Mouse (Mus musculus) urinary bladder, adult 2 months (tissue): Measurements from ENCODE around the gene Lrp1. TPM values are rescaled to one million over a fixed set of nuclear protein-coding genes. Genes with fewer than 3 reads are reported as not detected.
"Not testable (repeated sequence)": the region's sequence is repeated elsewhere in the genome, so short reads cannot be mapped to it uniquely, and the experiment has no call there.

Experiments
- DNase-seq: peaks from one replicate; pipeline ENCODE4 v3.0.0; 2022; ENCODE audit warnings: low spot score
- polyA plus RNA-seq: library from polyadenylated mRNA; depleted of rRNA; stranded (reverse); fragments of >200 nt; gene quantifications from 2 replicates; pipeline ENCODE4 v1.2.3, GENCODE M21; 2012; rRNA removed

Gene Lrp1
- 242 and 366 TPM in 2 replicates for polyA plus RNA-seq

- no peak for DNase-seq
Observed at GRCm38 (mm10) chr10:127620406-127621190, at the start of gene Lrp1. Gene Lrp1, minus strand, starts transcription at chr10:127621148.

DNA sequence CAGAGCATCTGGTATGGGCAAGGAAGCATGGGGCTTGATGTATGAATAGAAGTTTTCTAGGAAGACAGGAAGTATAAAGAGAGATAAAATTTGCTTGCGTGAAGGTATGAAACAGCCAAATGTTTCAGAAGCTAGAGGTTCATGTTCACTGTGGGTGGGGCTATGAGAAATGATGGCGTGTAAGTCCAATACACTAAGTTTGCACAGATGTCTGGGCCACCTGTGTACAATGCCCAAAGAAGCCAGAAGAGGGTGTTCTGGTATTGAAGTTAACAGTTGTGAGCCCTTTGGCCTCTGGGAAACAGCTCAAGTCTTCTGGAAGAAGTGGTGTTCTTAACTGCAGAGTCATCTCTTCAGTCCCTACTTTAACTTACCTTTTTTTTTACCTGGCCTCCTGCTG lies 49.2 kb upstream of the Lrp1 start:
- DNase-seq: no peak

DNA sequence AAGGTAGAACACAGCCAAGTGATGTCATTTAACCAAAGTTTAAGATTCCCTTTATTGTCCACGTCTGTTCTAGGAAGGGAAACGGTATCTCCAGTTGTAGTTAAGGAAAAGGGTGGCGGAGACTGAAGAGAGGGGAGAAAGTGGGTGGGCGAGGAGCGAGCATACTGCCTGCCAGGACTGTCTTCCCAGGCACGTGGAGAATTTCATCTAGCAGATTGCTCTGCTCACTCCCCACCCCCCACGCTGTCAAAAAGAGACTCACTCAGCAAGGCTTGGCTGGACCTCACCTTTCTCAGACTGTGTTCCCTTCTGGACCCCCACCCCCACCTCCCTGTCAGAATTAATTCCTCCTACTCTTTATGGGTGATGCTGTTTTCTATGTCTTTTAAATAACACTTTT lies 48.2 kb upstream of the Lrp1 start:
- no peak for DNase-seq

DNA sequence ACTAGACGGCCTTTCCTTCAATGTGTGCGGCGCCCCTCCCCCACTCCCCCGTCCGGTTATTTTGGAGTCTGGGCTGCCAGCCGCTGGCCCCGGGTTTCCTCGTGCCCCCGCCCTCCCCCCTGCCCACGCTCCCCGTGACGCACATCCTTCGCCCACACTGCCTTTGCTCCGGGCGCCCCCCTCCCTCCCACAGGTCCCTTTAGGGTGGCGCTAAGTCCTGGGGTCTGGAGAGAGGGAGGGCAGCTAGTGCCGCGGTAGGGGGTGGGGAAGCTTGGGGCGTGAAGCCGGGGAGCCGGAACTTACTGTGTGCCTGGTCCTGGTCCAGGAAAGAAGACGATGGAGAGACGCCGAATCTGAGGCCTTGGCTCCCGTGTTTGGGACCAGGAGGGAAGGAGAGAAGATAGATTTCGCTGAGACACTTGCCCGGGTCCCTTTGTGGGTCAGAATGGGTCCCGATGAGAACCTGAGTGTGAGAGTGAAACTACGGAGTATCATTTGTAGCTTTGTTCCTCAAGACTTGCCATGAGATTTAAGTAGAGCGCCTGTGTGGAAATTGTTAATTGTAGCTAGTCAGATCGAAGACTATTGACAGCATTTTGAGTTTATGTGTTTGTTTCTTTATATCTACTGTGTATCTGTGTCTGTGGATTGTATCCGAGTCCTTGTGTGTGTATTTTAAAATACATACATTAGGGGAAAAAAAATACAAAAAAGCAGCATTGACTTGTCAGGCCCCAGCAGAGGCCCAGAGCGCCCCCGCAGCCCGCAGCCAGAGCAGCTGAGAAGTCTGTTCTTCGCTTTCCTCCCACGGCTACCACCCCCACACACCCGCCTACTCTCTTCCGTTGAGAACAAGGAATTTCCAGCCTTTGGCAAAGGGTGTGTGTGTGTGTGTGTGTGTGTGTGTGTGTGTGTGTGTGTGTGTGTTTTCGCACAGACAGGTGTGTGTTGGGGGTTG lies 47.4 kb upstream of the Lrp1 start, which contains the start of gene Nab2:
Gene Nab2 (minus strand): TSS at position 476 of the 958 bp plus-strand sequence.
- DNase-seq: peak; percentile 65

DNA sequence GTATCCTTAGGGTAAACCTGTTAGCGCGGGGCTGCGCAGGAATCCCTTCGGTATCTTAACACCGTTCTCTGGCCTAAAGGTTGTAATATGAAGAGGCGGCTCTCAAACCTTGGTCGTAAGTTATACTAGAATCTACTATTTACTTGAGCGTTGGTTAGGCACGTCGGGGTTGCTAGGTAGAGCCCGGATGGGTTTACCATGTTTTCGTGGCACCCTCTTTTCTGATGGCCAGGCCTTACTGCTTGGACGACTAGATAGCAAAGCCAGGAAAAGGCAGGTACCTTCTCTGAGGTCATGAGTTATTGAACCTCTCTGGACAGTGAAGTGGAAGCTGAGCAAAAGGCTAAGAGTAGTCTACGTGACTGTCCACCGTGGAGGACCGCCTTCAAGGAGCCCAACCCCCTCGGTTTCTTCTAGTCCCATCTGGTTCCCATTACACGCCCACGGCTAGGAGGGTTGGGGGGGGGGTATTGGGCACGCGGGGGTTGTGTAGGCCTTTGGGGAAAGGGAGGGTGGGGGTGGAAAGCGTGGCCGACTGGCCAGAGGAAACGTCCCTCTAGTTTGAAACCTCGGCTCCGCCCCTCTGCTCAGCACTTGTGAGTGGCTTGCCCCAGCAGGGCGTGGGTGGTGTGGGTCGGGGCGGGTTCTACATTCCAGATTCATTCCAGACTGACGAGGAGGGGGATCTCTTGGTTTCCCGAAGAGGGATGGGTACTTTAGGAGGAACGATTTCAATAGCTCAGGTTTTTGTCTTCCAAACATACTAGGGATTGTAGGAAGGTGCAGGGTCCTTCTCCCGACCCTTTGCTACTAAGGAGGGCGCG lies 46.5 kb upstream of the Lrp1 start:
- peak; percentile 64 for DNase-seq

- peak; percentile 87 for DNase-seq
Observed at GRCm38 (mm10) chr10:127666501-127667268, 45.7 kb upstream of the Lrp1 start, which contains the start of gene Nemp1. Gene Nemp1, plus strand, starts transcription at chr10:127666901.

DNA sequence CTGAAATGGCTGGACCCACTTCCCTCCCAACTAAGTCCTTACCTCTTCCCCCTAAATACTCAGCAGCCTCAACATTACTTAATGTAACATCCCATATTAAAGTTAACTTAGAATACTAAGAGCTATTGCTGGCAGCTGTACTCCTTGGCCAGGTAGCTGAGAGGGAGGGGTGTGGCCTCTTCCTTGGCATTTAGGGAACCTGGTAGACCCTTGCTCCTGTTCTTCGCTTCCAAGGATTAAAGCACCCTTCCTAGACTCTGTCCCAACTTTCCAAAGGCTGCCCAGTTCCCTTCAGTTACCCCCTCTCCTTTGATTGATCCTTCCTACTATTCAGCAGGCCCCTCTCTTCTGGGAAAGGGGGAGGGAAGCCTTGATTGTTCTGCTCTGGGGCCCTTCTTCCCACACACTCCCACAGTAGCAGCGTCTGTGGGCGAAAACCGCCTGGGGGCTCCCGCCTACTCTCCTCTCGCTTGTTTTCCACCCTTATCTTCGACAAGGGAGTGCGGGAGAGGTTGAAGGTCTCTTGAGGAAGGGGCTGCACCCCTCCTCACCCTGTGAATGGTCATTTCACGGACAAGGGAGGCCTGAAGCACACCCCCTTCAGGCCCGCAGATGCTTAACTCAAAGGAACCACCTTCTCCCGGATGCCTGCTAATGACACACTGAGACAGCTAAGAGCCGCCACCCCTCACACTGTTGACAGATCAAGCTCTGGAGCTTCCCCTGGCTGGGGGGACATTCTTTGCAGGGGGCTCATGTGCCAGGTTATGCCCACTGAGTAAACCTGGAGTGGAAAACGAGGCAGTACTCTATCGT lies 44.6 kb upstream of the Lrp1 start:
- DNase-seq: no peak

GRCm38 (mm10) chr10:127664891-127665290 lies 43.9 kb upstream of the Lrp1 start:
- DNase-seq: no peak

DNA sequence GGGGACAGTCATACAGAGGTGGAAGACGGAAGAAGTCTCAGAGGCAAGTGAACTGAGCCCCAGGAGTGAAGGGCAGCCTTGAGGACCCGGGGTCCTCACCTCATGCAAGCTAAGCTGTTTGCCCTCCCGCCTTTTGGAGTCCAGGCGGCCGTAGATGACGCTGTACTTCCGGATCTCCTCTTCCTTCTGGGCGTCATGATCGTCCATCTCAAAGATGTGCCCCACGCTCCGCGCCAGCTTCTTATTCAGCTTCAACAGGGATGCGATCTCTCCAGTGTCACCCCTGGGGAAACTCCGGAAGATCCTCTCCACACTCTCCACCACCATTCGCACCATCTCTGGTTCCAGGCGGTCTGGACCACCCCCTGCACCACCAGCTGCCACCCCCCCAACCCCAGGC lies 43.2 kb upstream of the Lrp1 start:
- DNase-seq: no peak

DNA sequence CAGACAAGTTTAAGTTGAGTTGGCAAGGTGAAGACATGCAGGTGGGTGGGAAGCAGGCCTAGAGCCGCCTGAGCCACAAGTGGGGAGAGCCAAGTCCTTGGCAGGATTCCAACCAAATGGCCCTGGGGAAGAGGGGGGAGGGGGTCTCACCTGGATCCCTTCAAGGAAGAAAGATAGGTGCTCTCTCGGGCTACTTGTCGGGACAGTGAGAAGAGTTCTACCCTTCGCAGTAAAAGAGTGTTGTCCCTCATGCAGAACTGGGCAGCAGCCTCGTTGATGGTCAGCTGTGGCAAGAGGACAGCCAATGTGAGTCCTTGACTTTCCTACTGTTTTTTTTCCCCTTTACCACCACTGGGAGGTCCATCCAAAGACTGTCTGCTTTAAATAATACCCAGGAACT lies 42.6 kb upstream of the Lrp1 start:
- DNase-seq: no peak

- DNase-seq: no peak
Observed at GRCm38 (mm10) chr10:127662666-127663253, 41.8 kb upstream of the Lrp1 start.

GRCm38 (mm10) chr10:127661915-127662663 lies 41.1 kb upstream of the Lrp1 start:
- no peak for DNase-seq

DNA sequence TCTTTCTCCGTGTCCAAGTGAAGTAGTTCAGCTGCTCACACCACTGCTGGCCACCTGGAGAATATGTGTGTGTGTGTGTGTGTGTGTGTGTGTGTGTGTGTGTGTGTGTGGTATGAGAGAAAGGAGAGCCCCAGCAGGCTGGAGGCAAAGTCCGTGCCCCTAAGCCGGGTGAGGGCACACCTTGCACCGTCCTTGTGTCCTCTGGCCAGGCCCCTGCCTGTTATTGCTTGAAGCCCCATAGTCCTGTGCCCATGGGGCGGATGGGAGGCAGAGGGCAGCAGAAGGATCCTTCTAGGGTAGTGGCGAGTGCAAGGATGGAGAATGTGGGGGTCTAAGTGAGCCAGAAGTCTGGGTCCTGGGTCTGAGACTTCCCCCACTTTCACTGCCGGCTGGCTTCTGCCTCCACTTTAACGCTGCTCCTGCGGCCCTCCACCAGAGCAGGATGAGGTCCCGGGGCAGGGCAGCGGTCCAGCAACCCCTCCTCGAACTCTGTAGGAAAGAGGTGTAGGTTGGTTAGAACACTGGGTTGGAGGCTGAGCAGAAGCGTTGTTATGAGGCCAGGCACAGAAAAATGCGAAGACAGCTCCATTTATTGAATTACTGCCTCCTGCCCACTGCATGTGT lies 40.5 kb upstream of the Lrp1 start:
- DNase-seq: no peak

DNA sequence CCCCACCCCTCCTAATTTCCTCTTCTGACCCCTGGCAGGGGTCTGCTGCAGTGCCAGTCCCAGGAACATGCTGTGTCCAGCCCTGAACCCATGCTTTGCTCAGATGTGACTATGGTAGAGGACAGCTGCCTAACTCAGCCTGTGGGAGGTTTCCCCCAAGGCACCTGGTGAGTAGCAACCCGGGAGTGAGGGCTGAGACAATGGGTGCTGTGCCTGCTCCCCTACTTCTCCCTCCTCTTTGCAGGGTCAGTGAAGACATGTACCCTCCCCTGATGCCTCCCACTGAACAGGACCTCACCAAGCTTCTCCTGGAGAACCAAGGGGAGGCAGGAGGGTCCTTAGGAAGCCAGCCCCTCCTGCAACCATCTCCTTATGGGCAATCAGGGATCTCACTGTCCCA lies 38.6 kb upstream of the Lrp1 start:
- DNase-seq: no peak

GRCm38 (mm10) chr10:127658076-127658475 lies 37.1 kb upstream of the Lrp1 start:
- no peak for DNase-seq

DNA sequence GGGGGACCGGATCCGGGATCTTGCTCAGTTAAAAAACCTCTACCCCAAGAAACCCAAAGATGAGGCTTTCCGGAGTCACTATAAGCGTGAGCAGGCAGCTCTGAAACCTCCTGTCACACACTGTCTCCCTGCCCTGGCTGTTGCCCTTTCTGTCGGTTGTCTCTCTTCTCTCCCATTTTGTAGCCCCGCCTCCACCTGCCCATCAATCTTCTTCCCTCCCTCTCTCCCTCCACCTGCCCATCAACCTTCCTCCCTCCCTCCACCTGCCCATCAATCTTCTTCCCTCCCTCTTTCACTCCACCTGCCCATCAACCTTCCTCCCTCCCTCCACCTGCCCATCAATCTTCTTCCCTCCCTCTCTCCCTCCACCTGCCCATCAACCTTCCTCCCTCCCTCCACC lies 36.7 kb upstream of the Lrp1 start:
- DNase-seq: not testable (repeated sequence)

GRCm38 (mm10) chr10:127654970-127655579 lies 34.1 kb upstream of the Lrp1 start:
- no peak for DNase-seq
